Mouse (Mus musculus) thymus, adult 18-20 months (tissue): Measurements from ENCODE around the gene Hpcal1.

Source experiments
- DNase-seq, 2 experiments: peaks; one replicate each; pipeline ENCODE4 v3.0.0; 2022; ENCODE audit warnings: mixed read lengths in 2 of 2

The Hpcal1 gene

GRCm38 (mm10) chr12:17690564-17691281, at the start of gene Hpcal1:
Gene Hpcal1 (plus strand): TSS chr12:17690856.
- peak; percentile 86 to 87 for DNase-seq

DNA sequence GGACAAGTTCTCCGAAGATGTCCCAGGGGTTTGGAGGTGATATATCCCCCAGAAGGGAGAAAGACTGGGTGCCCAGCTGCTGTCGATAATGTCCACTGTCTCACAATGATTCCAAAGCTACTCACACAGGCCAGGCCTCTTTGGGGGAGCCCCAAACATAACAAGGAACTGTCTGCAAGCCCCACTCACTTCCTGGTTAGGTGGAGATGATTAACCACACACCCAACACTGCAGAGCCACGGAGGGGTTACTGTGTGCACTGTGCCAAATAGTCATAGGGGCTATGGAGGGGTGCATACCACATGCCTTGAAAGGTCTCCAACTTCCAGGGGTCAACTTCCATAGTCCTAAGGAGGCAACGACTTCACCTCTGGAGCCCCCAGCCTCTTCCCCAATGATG, 49.4 kb upstream of the Hpcal1 start:
- no peak for DNase-seq

DNA sequence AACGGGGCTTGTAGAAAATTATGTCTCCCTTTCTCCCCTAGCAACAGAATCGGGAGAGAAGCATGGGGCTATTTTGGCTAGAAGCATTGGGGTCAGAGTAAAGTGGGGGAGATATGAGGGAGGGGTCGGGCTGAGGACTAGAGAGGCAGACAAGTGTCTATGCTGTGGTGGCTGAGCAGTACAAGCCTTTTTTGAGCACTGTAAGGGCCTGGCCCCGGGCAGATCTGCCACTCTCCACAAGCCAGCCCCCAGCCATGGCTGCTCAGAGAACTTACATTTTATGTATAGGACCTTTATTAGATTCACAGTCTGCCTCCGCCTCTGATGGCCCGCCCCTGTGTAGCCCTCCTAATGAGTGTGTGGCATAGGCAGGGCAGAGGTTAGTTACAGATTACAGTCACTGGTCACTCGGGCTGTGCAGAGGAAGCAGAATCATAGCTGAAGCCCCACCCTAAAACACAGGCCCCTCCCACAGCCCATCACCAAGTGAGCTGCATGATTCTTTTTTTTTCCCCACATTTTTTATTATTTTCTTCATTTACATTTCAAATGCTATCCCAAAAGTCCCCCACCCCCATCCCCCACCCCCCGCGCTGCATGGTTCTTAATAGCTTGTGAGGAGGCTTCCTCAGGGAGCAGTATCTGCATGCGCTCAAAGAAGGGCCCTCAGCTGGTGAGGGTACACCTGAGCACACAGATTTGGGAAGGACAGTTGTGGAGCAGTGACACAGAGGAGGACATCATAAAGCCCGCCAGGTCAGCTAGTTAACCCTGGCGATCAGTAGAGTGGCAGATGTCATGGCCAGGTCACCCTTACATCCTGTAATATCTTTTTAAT, 46.1 kb upstream of the Hpcal1 start:
- DNase-seq: no peak

- DNase-seq: no peak
These were observed 44.2 kb upstream of the Hpcal1 start for GRCm38 (mm10) chr12:17646457-17646856.

DNA sequence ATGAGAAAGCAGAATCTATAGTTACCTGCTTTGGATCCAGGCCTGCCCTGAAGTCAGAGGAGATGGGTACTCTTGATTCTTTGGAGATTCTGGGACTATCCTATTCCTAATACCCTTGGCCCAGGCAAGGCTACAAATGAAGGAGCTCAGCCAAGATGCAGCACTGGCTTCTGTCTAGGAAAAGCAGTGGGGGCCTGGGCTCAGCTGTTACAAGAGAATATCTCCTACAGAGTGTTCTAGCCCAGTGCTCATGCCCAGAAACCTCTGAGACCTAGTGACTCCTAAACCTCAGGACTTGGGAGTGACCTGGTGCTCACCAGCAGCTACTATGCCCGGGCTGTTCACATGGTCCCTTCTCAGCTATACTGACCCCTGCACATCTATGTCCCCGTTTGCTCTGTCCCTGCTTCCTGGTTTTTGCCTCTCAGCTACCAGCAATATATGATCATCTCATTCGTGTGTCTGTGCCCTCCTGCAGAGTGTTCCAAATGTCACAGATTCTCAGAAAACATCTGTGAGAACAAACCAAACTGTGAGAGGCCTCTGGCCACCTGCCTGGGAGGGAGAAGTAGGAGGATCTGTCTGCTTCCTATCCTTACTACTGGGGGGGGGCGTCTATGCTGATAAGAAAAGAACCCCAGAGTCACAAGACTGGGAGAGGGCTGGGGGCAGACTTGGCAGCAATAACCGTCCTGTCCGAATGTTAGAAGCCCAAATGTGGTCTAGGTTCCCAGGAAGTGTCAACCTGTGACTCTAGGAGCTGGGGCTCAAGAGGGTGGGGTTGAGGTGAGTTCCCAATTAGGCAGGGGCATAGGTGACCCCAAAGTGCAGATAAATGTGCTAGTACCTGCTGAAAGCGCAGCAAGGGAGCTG, 39.2 kb upstream of the Hpcal1 start:
- DNase-seq: no peak

DNA sequence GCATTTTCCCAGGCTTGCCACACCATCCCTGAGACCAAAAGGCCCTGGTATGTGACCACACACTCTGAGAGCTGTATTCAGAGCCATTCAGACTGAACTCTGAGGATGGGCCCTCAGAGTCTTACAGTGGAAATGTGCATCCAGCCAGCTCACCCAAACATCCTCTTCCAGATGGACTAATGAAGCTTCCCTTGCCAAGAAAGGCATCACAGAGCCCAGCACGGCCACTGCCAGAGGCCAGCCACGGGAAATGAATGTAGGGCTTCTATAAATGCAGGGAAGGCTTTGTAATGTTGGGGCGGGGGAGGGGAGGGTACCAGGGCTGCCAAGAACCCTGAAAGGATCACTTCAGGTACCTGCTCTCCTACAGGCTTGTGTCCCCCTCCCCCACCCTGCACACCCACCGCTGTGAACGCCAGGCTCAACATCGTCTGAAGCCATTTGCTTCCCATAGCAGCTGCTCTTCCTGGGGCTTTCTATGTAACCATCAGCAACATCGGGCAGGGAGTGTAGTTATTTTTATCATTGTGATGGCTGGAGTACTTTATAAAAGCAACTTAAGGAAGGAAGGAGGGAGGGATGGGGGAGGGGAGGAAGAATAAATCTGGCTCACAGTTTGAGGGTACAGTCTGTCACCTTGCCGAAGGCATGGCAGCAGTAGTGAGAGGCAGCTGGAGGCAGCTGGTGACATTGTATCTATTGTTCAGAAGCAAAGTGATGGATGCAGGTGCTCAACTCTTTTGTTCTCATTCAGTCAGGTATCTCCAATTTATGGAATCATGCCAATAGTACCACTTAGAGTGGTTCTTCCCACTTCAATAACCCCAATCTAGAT, 38.2 kb upstream of the Hpcal1 start:
- DNase-seq: no peak

GRCm38 (mm10) chr12:17653051-17653783, 37.4 kb upstream of the Hpcal1 start:
- DNase-seq: no peak

GRCm38 (mm10) chr12:17657561-17658195, 33.0 kb upstream of the Hpcal1 start:
- DNase-seq: no peak

DNA sequence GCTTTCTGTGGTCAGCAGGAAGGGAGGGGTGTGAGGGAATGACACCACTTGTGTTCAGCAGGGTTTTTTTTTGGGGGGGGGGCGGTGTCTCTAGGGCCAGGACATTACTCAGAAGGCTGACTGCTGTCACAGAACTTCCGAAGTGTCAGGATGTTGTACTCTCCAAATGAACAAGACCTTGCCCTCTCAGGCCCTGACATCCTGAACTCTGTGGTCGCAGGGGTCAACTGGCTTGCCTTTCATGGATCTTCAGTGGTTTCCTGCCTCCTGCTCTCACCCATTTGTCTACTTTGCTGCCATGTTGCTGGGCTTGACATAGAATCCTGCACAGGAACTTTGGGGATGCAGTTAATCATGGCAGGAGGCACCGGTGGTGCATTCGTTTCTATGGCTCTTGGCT, 32.1 kb upstream of the Hpcal1 start:
- DNase-seq: no peak

- no peak for DNase-seq
These were observed 29.2 kb upstream of the Hpcal1 start for GRCm38 (mm10) chr12:17661483-17661920.

DNA sequence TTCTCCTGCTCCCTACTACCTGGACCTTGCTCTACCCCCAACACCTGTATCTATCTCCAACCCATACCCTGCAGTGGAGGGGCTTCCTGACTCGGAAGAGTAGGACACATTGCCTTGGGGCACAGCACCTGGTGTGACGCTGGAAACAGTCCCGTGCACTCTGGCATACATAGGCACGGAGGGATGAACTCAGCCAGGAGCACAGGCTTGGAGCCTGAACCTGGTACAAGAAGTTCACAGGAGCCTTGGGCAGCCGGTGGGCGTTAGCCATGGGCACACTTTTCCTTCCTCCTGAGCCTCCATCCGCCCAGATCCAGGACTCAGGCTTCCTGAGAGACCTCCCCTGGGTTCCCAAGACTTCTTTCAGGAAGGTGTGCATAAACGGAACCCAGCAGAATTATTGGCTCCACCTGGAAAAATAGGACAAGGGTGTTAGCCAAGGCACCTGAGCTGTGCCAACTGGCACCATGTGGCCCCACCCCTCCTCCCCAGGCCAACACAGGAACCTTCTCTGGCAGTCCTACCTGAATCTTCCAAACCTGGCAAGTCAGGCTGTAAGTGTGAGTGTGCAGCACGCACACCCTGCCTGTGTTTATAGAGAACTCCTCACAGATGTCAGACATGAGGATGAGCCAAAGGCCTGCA, 26.5 kb upstream of the Hpcal1 start:
- DNase-seq: no peak

DNA sequence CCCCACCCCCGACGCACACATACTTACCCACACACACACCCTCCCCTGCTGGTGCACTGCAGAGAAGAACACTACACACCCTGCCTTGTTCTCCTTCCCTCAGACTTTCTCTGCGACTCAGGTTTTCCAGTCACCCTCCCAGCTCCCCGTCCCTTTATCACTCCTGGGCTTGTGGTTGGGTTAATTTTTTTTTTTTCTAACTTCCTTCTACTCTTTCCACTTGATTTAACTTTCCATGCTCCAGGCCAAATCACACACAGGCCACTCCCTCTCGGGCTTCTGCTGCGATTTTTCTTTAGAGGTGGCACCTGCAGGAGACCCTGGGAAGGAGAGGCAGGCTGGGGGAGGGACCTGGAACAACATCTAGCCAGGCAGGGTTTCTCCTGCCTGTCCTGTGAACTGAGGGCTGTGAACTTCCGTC, 24.7 kb upstream of the Hpcal1 start:
- DNase-seq: no peak

GRCm38 (mm10) chr12:17666616-17667015, 24.0 kb upstream of the Hpcal1 start:
- no peak for DNase-seq

DNA sequence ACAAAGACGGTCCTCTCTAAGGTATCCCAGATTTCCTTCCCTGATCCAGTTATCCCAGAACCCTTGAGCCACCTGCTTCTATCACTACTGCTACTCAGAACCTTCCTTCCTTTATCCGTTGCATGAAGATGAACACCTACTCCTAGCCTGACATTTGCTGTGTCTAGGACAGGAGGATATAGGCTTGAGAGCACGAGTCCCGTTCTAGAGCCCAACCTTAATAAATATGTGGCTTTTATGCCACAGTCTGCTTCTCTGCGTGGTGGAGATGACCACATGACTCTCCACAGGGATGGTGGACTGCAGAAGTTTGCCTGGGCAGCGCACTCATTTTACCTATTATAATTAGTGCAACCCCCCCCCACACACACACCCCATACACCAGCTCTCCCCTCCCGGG, 16.9 kb upstream of the Hpcal1 start:
- DNase-seq: no peak

GRCm38 (mm10) chr12:17674182-17674812, 16.4 kb upstream of the Hpcal1 start:
- DNase-seq: no peak

DNA sequence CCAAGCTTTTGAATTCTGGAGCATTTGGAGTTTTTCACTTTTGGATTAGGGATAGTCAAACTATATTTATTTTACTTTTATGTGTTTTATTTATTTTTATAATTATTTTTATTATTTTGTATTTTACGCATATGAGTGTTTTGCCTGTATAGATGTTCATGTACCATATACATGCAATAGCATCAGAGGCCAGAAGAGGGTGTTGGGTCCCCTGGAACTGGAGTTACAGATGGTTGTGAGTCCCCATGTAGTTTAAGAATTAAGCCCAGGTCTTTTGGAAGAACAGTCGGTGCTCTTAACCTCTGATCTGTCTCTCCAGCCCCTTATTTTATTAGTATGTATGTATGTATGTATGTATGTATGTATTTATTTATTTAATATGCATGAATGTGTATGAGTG, 12.9 kb upstream of the Hpcal1 start:
- DNase-seq: no peak

DNA sequence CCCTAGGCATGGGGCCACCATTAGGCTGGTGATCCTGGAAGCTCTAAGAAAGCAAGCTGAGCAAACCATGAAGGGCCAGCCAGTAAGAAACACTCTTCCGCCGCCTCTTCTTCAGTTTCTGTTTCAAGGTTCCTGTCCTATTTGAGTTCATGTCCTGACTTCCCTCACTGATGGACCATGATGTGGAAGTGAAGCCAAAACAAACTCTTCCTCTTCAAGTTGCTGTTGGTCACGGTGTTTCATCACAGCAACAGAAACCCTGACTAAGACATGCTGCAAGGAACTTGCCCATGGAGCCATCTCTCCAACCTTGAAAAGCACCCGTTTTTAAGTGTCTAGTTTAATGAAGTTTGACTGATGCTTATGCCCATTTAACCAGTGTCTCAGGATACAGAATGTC, 11.1 kb upstream of the Hpcal1 start:
- DNase-seq: no peak

GRCm38 (mm10) chr12:17682161-17682560, 8.5 kb upstream of the Hpcal1 start:
- no peak for DNase-seq

DNA sequence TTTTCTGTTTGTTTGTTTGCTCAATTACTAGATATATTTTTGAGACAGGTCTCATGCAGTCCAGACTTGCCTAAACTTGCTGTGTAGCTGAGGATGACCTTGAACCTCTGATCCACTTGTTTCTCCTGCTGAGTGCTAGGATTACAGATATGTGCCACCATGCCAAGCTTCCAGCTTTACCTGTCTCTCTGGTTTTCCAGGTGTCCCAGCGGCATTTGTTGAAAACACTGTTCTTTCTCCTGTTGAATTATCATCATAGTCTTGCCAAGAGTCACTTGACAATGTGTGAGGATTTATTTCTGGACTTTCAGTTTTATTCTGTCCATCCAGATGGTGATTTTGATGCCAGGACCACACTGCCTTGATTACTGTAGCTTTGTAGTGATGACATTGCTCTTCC, 6.3 kb upstream of the Hpcal1 start:
- no peak for DNase-seq

- peak; percentile 35 to 51 for DNase-seq
These were observed 4.5 kb upstream of the Hpcal1 start for GRCm38 (mm10) chr12:17686116-17686515.
